Mouse (Mus musculus) kidney, embryonic 14.5 days (tissue): ENCODE measurements around the gene Adap1. TPM values are rescaled to one million over a fixed set of nuclear protein-coding genes. Genes with fewer than 3 reads are reported as not detected.

ENCODE experiments used
- ATAC-seq: fragments of 200-750 bp; cut with Nextera tagmentation; 2 replicates; pipeline ENCODE4 v1.8.0; 2017; ENCODE audit warnings: moderate number of reproducible peaks, mild to moderate bottlenecking, moderate TSS enrichment, moderate library complexity; ENCODE audit not compliant: low FRiP score, low TSS enrichment
- H3K27ac ChIP-seq: fragments of 300-500 bp; sonication (generic); 2 replicates; pipeline ENCODE4 v1.5.1; 2014; ENCODE audit warnings: low read depth, mild to moderate bottlenecking, low read length, moderate library complexity, mixed read lengths
- H3K27me3 ChIP-seq: fragments of 300-500 bp; sonication (generic); 2 replicates; pipeline ENCODE4 v1.6.1; 2014; ENCODE audit warnings: mild to moderate bottlenecking, low read length; ENCODE audit not compliant: control insufficient read depth, insufficient read depth
- H3K36me3 ChIP-seq: fragments of 300-500 bp; sonication (generic); 2 replicates; pipeline ENCODE4 v1.6.1; 2014; ENCODE audit warnings: low read length, mixed read lengths; ENCODE audit not compliant: control insufficient read depth, insufficient read depth
- H3K4me1 ChIP-seq: fragments of 300-500 bp; sonication (generic); 2 replicates; pipeline ENCODE4 v1.6.1; 2014; ENCODE audit warnings: low read length, mixed read lengths; ENCODE audit not compliant: control insufficient read depth, insufficient read depth
- H3K4me2 ChIP-seq: fragments of 300-500 bp; sonication (generic); replicated peaks from 2 replicates; pipeline ENCODE4 v1.6.1; 2014; ENCODE audit warnings: low read depth, mild to moderate bottlenecking, low read length
- H3K4me3 ChIP-seq: fragments of 300-500 bp; sonication (generic); 2 replicates; pipeline ENCODE4 v1.5.1; 2014; ENCODE audit warnings: mild to moderate bottlenecking, low read length
- H3K9ac ChIP-seq: fragments of 300-500 bp; sonication (generic); 2 replicates; pipeline ENCODE4 v1.6.1; 2014; ENCODE audit warnings: low read depth, mild to moderate bottlenecking, low read length, moderate library complexity
- H3K9me3 ChIP-seq: fragments of 300-500 bp; sonication (generic); 2 replicates; pipeline ENCODE4 v1.6.1; 2016; ENCODE audit warnings: low read length; ENCODE audit not compliant: control insufficient read depth
- WGBS: fragments of 180-500 bp; shearing (Covaris S2); extraction: QIAGEN DNeasy Blood & Tissue Kit; methylation state at CpG from one replicate; pipeline ENCODE4 v1.1.7; 2014; 5-methylcytosine and 5-hydroxymethylcytosine counted together
- polyA plus RNA-seq: library from polyadenylated mRNA; unstranded; fragments of >200 nt; fragmentation: Nextera tagmentation; extraction: Ambion mirVana; gene quantifications from 2 replicates; pipeline ENCODE4 v1.2.1, GENCODE M21; 2014

Adap1 gene
- polyA plus RNA-seq, 1 experiment from 2014 or later, result 0.89 TPM

GRCm38 (mm10) chr5:139310477-139310876 is 14.9 kb downstream of the Adap1 start:
- Histone ChIP-seq H3K36me3 (no peaks in the 10 kb centered on the region), H3K9ac (no peak overlapping the region), H3K27me3 (no peaks in the 10 kb centered on the region), H3K4me1 (no peaks in the 10 kb centered on the region), H3K9me3 (no peaks in the 10 kb centered on the region), H3K4me2 (no peak overlapping the region), H3K4me3 (no peak overlapping the region), H3K27ac (no peak overlapping the region)
- WGBS, result 89% methylated on average over 4 of the region's 4 CpGs
- no peak for ATAC-seq

- H3K4me1 ChIP-seq, result no peaks in the 10 kb centered on the region
- no peak overlapping the region for H3K4me3 ChIP-seq
- 54% methylated on average over 3 of the region's 3 CpGs for WGBS
- H3K9ac ChIP-seq, result no peak overlapping the region
- ATAC-seq, result no peak
- H3K27me3 ChIP-seq, result no peaks in the 10 kb centered on the region
- no peaks in the 10 kb centered on the region for H3K36me3 ChIP-seq
- no peak overlapping the region for H3K4me2 ChIP-seq
- H3K27ac ChIP-seq, result no peak overlapping the region
- no peaks in the 10 kb centered on the region for H3K9me3 ChIP-seq
Measured at GRCm38 (mm10) chr5:139309946-139310345, 15.5 kb downstream of the Adap1 start.

GRCm38 (mm10) chr5:139303646-139304061 is 21.8 kb downstream of the Adap1 start:
- Histone ChIP-seq H3K9ac (no peak overlapping the region), H3K4me2 (no peak overlapping the region), H3K9me3 (no peaks in the 10 kb centered on the region), H3K4me1 (no peaks in the 10 kb centered on the region), H3K36me3 (no peaks in the 10 kb centered on the region), H3K4me3 (no peak overlapping the region), H3K27me3 (no peaks in the 10 kb centered on the region), H3K27ac (no peak overlapping the region)
- 83% methylated on average over 9 of the region's 9 CpGs for WGBS
- ATAC-seq, result no peak

GRCm38 (mm10) chr5:139302101-139302500 is 23.3 kb downstream of the Adap1 start:
- ATAC-seq, result no peak
- Histone ChIP-seq H3K27me3 (no peaks in the 10 kb centered on the region), H3K9ac (no peak overlapping the region), H3K4me3 (no peak overlapping the region), H3K4me2 (no peak overlapping the region), H3K9me3 (no peaks in the 10 kb centered on the region), H3K27ac (no peak overlapping the region), H3K4me1 (no peaks in the 10 kb centered on the region), H3K36me3 (no peaks in the 10 kb centered on the region)
- WGBS, result 87% methylated on average over 6 of the region's 6 CpGs

GRCm38 (mm10) chr5:139297745-139298144 is 27.7 kb downstream of the Adap1 start:
- Histone ChIP-seq H3K4me1 (no peaks in the 10 kb centered on the region), H3K4me3 (no peak overlapping the region), H3K4me2 (no peak overlapping the region), H3K36me3 (no peaks in the 10 kb centered on the region), H3K9me3 (no peaks in the 10 kb centered on the region), H3K27me3 (no peaks in the 10 kb centered on the region), H3K9ac (no peak overlapping the region), H3K27ac (no peak overlapping the region)
- no peak for ATAC-seq
- WGBS, result 90% methylated on average over 5 of the region's 5 CpGs

- ATAC-seq, result no peak
- no peak overlapping the region for H3K9ac ChIP-seq
- H3K27ac ChIP-seq, result no peak overlapping the region
- H3K4me2 ChIP-seq, result no peak overlapping the region
- 90% methylated on average over 10 of the region's 10 CpGs for WGBS
- H3K4me1 ChIP-seq, result no peaks in the 10 kb centered on the region
- no peaks in the 10 kb centered on the region for H3K36me3 ChIP-seq
- no peaks in the 10 kb centered on the region for H3K27me3 ChIP-seq
- H3K9me3 ChIP-seq, result no peaks in the 10 kb centered on the region
- no peak overlapping the region for H3K4me3 ChIP-seq
Measured at GRCm38 (mm10) chr5:139297092-139297491, 28.3 kb downstream of the Adap1 start.

- Histone ChIP-seq H3K27me3 (no peaks in the 10 kb centered on the region), H3K4me1 (no peaks in the 10 kb centered on the region), H3K4me2 (no peak overlapping the region), H3K9me3 (no peaks in the 10 kb centered on the region), H3K4me3 (no peak overlapping the region), H3K9ac (no peak overlapping the region), H3K27ac (no peak overlapping the region), H3K36me3 (no peaks in the 10 kb centered on the region)
- no peak for ATAC-seq
- WGBS, result 84% methylated on average over 2 of the region's 2 CpGs
Measured at GRCm38 (mm10) chr5:139294089-139294488, 31.3 kb downstream of the Adap1 start.

- Histone ChIP-seq H3K27me3 (no peaks in the 10 kb centered on the region), H3K4me1 (no peaks in the 10 kb centered on the region)
- no peak for ATAC-seq
Measured at GRCm38 (mm10) chr5:139291811-139292560, 33.4 kb downstream of the Adap1 start.

GRCm38 (mm10) chr5:139290467-139291259 is 34.8 kb downstream of the Adap1 start:
- Histone ChIP-seq H3K4me1 (no peaks in the 10 kb centered on the region; the same call in 1 of the 2 replicates), H3K27me3 (no peaks in the 10 kb centered on the region), H3K9me3 (no peaks in the 10 kb centered on the region), H3K4me3 (no peak overlapping the region), H3K27ac (no peak overlapping the region), H3K36me3 (no peaks in the 10 kb centered on the region), H3K4me2 (no peak overlapping the region), H3K9ac (no peak overlapping the region)
- 87% methylated on average over 12 of the region's 12 CpGs for WGBS
- ATAC-seq, result no peak

More at GRCm38 (mm10) chr5:139291811-139292560, 33.4 kb downstream of the Adap1 start:
- WGBS, result 71% methylated on average over 6 of the region's 6 CpGs
- Histone ChIP-seq H3K36me3 (no peaks in the 10 kb centered on the region), H3K9me3 (no peaks in the 10 kb centered on the region), H3K4me2 (no peak overlapping the region), H3K27ac (no peak overlapping the region), H3K9ac (no peak overlapping the region), H3K4me3 (no peak overlapping the region)
